Mouse (Mus musculus): ENCODE measurements around the gene Ltbp1. TPM values are rescaled to one million over a fixed set of nuclear protein-coding genes. Genes with fewer than 3 reads are reported as not detected.

The Ltbp1 gene
- total RNA-seq, 2 experiments from 2014 or later, result 66.6 to 69.0 TPM

- intact Hi-C loops (cut with DNase I), result no loop called here
- DNase-seq, result no peak
These were observed 5.3 kb upstream of the Ltbp1 start for GRCm38 (mm10) chr17:75000066-75000465.

- intact Hi-C loops (cut with DNase I), result loop anchor here (1.0 to 5.0 kb wide), 5 partner anchors 70 to 367 kb away; no protein-coding TSS in a partner anchor
- peak; percentile 88 to 94 for DNase-seq
These were observed 548 bp upstream of the Ltbp1 start for GRCm38 (mm10) chr17:75004820-75005219.

GRCm38 (mm10) chr17:75005685-75006680 is 615 bp downstream of the Ltbp1 start:
- intact Hi-C loops (cut with DNase I), result loop anchor here (1.0 to 5.0 kb wide), 6 partner anchors 69 to 366 kb away; no protein-coding TSS in a partner anchor

GRCm38 (mm10) chr17:75010955-75011354 is 5.6 kb downstream of the Ltbp1 start:
- intact Hi-C loops (cut with DNase I), result loop anchor here (10.0 kb wide), 1 partner anchor 524 kb away; no protein-coding TSS in a partner anchor
- no peak for DNase-seq

More at GRCm38 (mm10) chr17:75005685-75006680, 615 bp downstream of the Ltbp1 start:
- peak; percentile 72 for DNase-seq

- intact Hi-C loops (cut with DNase I), result loop anchor here (10.0 kb wide), 1 partner anchor 522 kb away; no protein-coding TSS in a partner anchor
- DNase-seq, result no peak
These were observed 7.8 kb downstream of the Ltbp1 start for GRCm38 (mm10) chr17:75013211-75013610.

GRCm38 (mm10) chr17:75013868-75014267 is 8.5 kb downstream of the Ltbp1 start:
- peak; percentile 50 to 59 for DNase-seq
- intact Hi-C loops (cut with DNase I), result loop anchor here (10.0 kb wide), 1 partner anchor 521 kb away; no protein-coding TSS in a partner anchor

- DNase-seq, result no peak
- intact Hi-C loops (cut with DNase I), result loop anchor here (10.0 kb wide), 1 partner anchor 520 kb away; no protein-coding TSS in a partner anchor
These were observed 9.4 kb downstream of the Ltbp1 start for GRCm38 (mm10) chr17:75014601-75015356.

- DNase-seq, result no peak
- intact Hi-C loops (cut with DNase I), result loop anchor here (10.0 kb wide), 1 partner anchor 519 kb away; no protein-coding TSS in a partner anchor
These were observed 10.2 kb downstream of the Ltbp1 start for GRCm38 (mm10) chr17:75015546-75015945.

GRCm38 (mm10) chr17:75017423-75017822 is 12.1 kb downstream of the Ltbp1 start:
- intact Hi-C loops (cut with DNase I), result loop anchor here (2.0 to 10.0 kb wide), 2 partner anchors 69 to 517 kb away; no protein-coding TSS in a partner anchor
- DNase-seq, result peak in 1 of 2 experiments; percentile 55

- DNase-seq, result no peak
- intact Hi-C loops (cut with DNase I), result loop anchor here (10.0 kb wide), 1 partner anchor 517 kb away; no protein-coding TSS in a partner anchor
These were observed 12.8 kb downstream of the Ltbp1 start for GRCm38 (mm10) chr17:75018142-75018541.

- DNase-seq, result no peak
- intact Hi-C loops (cut with DNase I), result no loop called here
These were observed 14.7 kb downstream of the Ltbp1 start for GRCm38 (mm10) chr17:75020026-75020425.

GRCm38 (mm10) chr17:75020619-75021018 is 15.3 kb downstream of the Ltbp1 start:
- DNase-seq, result no peak
- intact Hi-C loops (cut with DNase I), result no loop called here

GRCm38 (mm10) chr17:75027358-75028131 is 22.2 kb downstream of the Ltbp1 start:
- intact Hi-C loops (cut with DNase I), result no loop called here
- peak; percentile 64 to 68 for DNase-seq

- intact Hi-C loops (cut with DNase I), result no loop called here
- no peak for DNase-seq
These were observed 28.0 kb downstream of the Ltbp1 start for GRCm38 (mm10) chr17:75033356-75033755.

GRCm38 (mm10) chr17:75033872-75034615 is 28.7 kb downstream of the Ltbp1 start:
- intact Hi-C loops (cut with DNase I), result no loop called here
- DNase-seq, result no peak

GRCm38 (mm10) chr17:75036881-75037280 is 31.5 kb downstream of the Ltbp1 start:
- intact Hi-C loops (cut with DNase I), result no loop called here

GRCm38 (mm10) chr17:75039017-75039416 is 33.6 kb downstream of the Ltbp1 start:
- DNase-seq, result no peak
- intact Hi-C loops (cut with DNase I), result no loop called here

More at GRCm38 (mm10) chr17:75036881-75037280, 31.5 kb downstream of the Ltbp1 start:
- DNase-seq, result no peak

- intact Hi-C loops (cut with DNase I), result no loop called here
- DNase-seq, result no peak
These were observed 44.1 kb downstream of the Ltbp1 start for GRCm38 (mm10) chr17:75049366-75049969.

Data from heart, postnatal 10 days (tissue).